Mouse (Mus musculus) lung, embryonic 14.5 days (tissue): ENCODE data around the gene Doc2b. TPM values are rescaled to one million over a fixed set of nuclear protein-coding genes. Genes with fewer than 3 reads are reported as not detected.
A peak's percentile ranks its signal among the peaks of the same experiment; 100 is the strongest.

Experiments used
- ATAC-seq: fragments of 200-750 bp; cut with Nextera tagmentation; 2 replicates; pipeline ENCODE4 v1.8.0; 2017; ENCODE audit warnings: mild to moderate bottlenecking, moderate TSS enrichment, moderate library complexity; ENCODE audit not compliant: insufficient read depth
- DNase-seq: peaks from one replicate; pipeline ENCODE4 v3.0.0-alpha.2; 2015
- H3K27ac ChIP-seq: fragments of 300-500 bp; sonication (generic); 2 replicates; pipeline ENCODE4 v1.5.1; 2014; ENCODE audit warnings: low read depth, mild to moderate bottlenecking, moderate library complexity
- H3K27me3 ChIP-seq: fragments of 300-500 bp; sonication (generic); 2 replicates; pipeline ENCODE4 v1.6.1; 2014; ENCODE audit warnings: low read length, control low read depth; ENCODE audit not compliant: insufficient read depth
- H3K36me3 ChIP-seq: fragments of 300-500 bp; sonication (generic); 2 replicates; pipeline ENCODE4 v1.6.1; 2014; ENCODE audit warnings: control low read depth; ENCODE audit not compliant: insufficient read depth
- H3K4me1 ChIP-seq: fragments of 300-500 bp; sonication (generic); 2 replicates; pipeline ENCODE4 v1.6.1; 2014; ENCODE audit warnings: antibody characterized with exemption, control low read depth; ENCODE audit not compliant: insufficient read depth
- H3K4me2 ChIP-seq: fragments of 300-500 bp; sonication (generic); 2 replicates; pipeline ENCODE4 v1.6.1; 2014; ENCODE audit warnings: mild to moderate bottlenecking
- H3K4me3 ChIP-seq: fragments of 300-500 bp; sonication (generic); 2 replicates; pipeline ENCODE4 v1.5.1; 2014; ENCODE audit warnings: low read depth, low read length
- H3K9ac ChIP-seq: fragments of 300-500 bp; sonication (generic); 2 replicates; pipeline ENCODE4 v1.6.1; 2014
- H3K9me3 ChIP-seq: fragments of 300-500 bp; sonication (generic); 2 replicates; pipeline ENCODE4 v1.6.1; 2016; ENCODE audit warnings: low read depth, low read length, control low read depth
- CTCF ChIP-seq: IDR thresholded peaks from 2 replicates; pipeline ENCODE4 v1.5.1; 2016; ENCODE audit warnings: antibody characterized with exemption, low read depth
- WGBS: fragments of 180-500 bp; shearing (Covaris S2); extraction: QIAGEN DNeasy Blood & Tissue Kit; methylation state at CpG from one replicate; pipeline ENCODE4 v1.1.7; 2014; 5-methylcytosine and 5-hydroxymethylcytosine counted together
- polyA plus RNA-seq: library from polyadenylated mRNA; unstranded; fragments of >200 nt; fragmentation: Nextera tagmentation; extraction: Ambion mirVana; gene quantifications from 2 replicates; pipeline ENCODE4 v1.2.1, GENCODE M21; 2014

The Doc2b gene
- polyA plus RNA-seq, 1 experiment from 2014 or later, result 1.1 TPM

- Histone ChIP-seq H3K27me3 (peaks cover 41% of the 10 kb centered on the region), H3K4me2 (no peak overlapping the region), H3K4me3 (no peak overlapping the region), H3K27ac (no peak overlapping the region), H3K36me3 (no peaks in the 10 kb centered on the region), H3K9ac (no peak overlapping the region), H3K4me1 (no peaks in the 10 kb centered on the region), H3K9me3 (no peaks in the 10 kb centered on the region)
- no peak for DNase-seq
- WGBS, result 68% methylated on average over 5 of the region's 5 CpGs
- ATAC-seq, result no peak
- TF ChIP-seq CTCF, result no peak
These were observed 3.3 kb downstream of the Doc2b start for GRCm38 (mm10) chr11:75792535-75792934.

GRCm38 (mm10) chr11:75785897-75786296 is 10.0 kb downstream of the Doc2b start:
- no peak overlapping the region for H3K9ac ChIP-seq
- WGBS, result 67% methylated on average over 8 of the region's 8 CpGs
- ATAC-seq (no peak), DNase-seq (no peak)
- TF ChIP-seq CTCF, result no peak
- H3K4me3 ChIP-seq, result no peak overlapping the region
- H3K27me3 ChIP-seq, result no peaks in the 10 kb centered on the region
- no peaks in the 10 kb centered on the region for H3K4me1 ChIP-seq
- H3K9me3 ChIP-seq, result no peaks in the 10 kb centered on the region
- H3K36me3 ChIP-seq, result no peaks in the 10 kb centered on the region
- H3K4me2 ChIP-seq, result no peak overlapping the region
- no peak overlapping the region for H3K27ac ChIP-seq

GRCm38 (mm10) chr11:75783799-75784198 is 12.1 kb downstream of the Doc2b start:
- Histone ChIP-seq H3K27ac (no peak overlapping the region), H3K4me2 (no peak overlapping the region), H3K27me3 (no peaks in the 10 kb centered on the region), H3K4me3 (no peak overlapping the region), H3K4me1 (no peaks in the 10 kb centered on the region), H3K36me3 (no peaks in the 10 kb centered on the region), H3K9me3 (no peaks in the 10 kb centered on the region), H3K9ac (no peak overlapping the region)
- DNase-seq (no peak), ATAC-seq (no peak)
- WGBS, result 76% methylated on average over 5 of the region's 5 CpGs
- no peak for TF ChIP-seq CTCF

- peak; percentile 96 for TF ChIP-seq CTCF
- H3K27ac ChIP-seq, result no peak overlapping the region
- H3K9me3 ChIP-seq, result no peaks in the 10 kb centered on the region
- H3K4me1 ChIP-seq, result no peaks in the 10 kb centered on the region
- ATAC-seq (peak; percentile 56; the same call in 1 of the 2 replicates), DNase-seq (peak; percentile 90)
- WGBS, result 20% methylated on average over 6 of the region's 6 CpGs
- H3K4me3 ChIP-seq, result no peak overlapping the region
- H3K4me2 ChIP-seq, result no peak overlapping the region
- no peak overlapping the region for H3K9ac ChIP-seq
- no peaks in the 10 kb centered on the region for H3K36me3 ChIP-seq
- H3K27me3 ChIP-seq, result no peaks in the 10 kb centered on the region
These were observed 13.9 kb downstream of the Doc2b start for GRCm38 (mm10) chr11:75781919-75782318.

GRCm38 (mm10) chr11:75775919-75776318 is 19.9 kb downstream of the Doc2b start:
- ATAC-seq (no peak), DNase-seq (peak; percentile 30)
- Histone ChIP-seq H3K27me3 (no peaks in the 10 kb centered on the region), H3K4me1 (no peaks in the 10 kb centered on the region), H3K27ac (no peak overlapping the region), H3K4me3 (no peak overlapping the region), H3K4me2 (no peak overlapping the region), H3K9me3 (no peaks in the 10 kb centered on the region), H3K9ac (no peak overlapping the region), H3K36me3 (no peaks in the 10 kb centered on the region)
- WGBS, result 79% methylated on average over 1 of the region's 1 CpGs
- TF ChIP-seq CTCF, result peak; percentile 33

- WGBS, result 72% methylated on average over 5 of the region's 5 CpGs
- Histone ChIP-seq H3K27me3 (no peaks in the 10 kb centered on the region), H3K27ac (no peak overlapping the region), H3K9ac (no peak overlapping the region), H3K4me2 (no peak overlapping the region), H3K4me1 (no peaks in the 10 kb centered on the region), H3K36me3 (peaks cover 4% of the 10 kb centered on the region; the same call in 1 of the 2 replicates), H3K4me3 (no peak overlapping the region), H3K9me3 (no peaks in the 10 kb centered on the region)
- ATAC-seq (no peak), DNase-seq (no peak)
- TF ChIP-seq CTCF, result no peak
These were observed 23.3 kb downstream of the Doc2b start for GRCm38 (mm10) chr11:75772562-75772961.

GRCm38 (mm10) chr11:75769206-75769605 is 26.6 kb downstream of the Doc2b start:
- Histone ChIP-seq H3K9ac (no peak overlapping the region), H3K36me3 (peaks cover 38% of the 10 kb centered on the region)

More at GRCm38 (mm10) chr11:75769206-75769605, 26.6 kb downstream of the Doc2b start:
- H3K9me3 ChIP-seq, result no peaks in the 10 kb centered on the region
- H3K4me3 ChIP-seq, result no peak overlapping the region
- peak; percentile 85 for TF ChIP-seq CTCF
- no peaks in the 10 kb centered on the region for H3K27me3 ChIP-seq
- ATAC-seq, result peak; percentile 91
- H3K4me2 ChIP-seq, result peak overlapping the region; percentile 43
- WGBS, result under 1% methylated on average over 23 of the region's 23 CpGs
- no peaks in the 10 kb centered on the region for H3K4me1 ChIP-seq
- H3K27ac ChIP-seq, result 0 out of 2 replicates have a peak overlapping the region, but pooled peaks have one; percentile 15
- peak; percentile 93 for DNase-seq
